Mouse (Mus musculus) cerebellum, adult 8-10 months (tissue): ENCODE data around the gene Ttc12.

Source experiments
- DNase-seq: peaks from one replicate; pipeline ENCODE4 v3.0.0; 2022

Ttc12 gene

DNA sequence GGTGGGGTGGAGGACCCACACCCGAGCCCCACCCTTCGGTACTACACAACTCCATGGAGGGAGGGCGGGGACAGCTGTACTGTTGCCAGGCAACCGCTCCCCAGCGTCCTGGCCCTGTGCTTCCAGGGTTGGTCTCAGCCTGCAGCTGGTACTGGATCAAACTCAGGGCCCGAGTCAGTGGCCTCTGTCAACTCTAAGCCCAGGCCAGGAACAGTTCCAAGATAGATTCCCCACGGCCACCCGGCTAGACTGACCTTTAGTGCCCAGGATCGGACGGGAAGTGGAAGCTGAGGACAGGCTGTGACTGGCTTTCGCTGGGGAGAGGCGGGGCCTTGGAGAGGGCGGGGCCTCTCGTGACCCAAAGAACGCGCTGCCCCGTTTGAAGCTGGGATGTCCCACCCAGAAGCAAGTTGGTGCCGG is at the start of gene Ttc12:
Ttc12 (minus strand) TSS at position 334 of the 420 bp plus-strand sequence.
- peak; percentile 31 for DNase-seq

DNA sequence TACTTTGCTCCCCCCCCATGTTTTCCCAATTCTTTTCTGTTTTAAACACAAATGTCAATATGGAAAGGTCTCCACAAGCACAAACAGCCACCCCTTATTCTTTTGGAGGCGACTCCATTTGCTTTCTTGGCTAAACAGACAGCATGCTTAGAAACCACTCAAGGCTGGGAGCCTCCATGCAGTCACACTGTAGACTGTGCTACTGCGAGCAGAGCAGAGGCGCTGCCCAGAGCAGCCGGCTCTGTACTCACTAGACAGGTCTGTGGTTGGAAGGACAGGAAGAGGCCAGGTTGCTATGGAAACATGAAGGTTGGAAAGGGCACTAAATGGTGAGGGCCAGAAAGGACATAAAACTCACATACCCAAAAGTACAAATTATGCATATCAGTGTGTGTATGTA is 48.9 kb upstream of the Ttc12 start:
- no peak for DNase-seq

DNA sequence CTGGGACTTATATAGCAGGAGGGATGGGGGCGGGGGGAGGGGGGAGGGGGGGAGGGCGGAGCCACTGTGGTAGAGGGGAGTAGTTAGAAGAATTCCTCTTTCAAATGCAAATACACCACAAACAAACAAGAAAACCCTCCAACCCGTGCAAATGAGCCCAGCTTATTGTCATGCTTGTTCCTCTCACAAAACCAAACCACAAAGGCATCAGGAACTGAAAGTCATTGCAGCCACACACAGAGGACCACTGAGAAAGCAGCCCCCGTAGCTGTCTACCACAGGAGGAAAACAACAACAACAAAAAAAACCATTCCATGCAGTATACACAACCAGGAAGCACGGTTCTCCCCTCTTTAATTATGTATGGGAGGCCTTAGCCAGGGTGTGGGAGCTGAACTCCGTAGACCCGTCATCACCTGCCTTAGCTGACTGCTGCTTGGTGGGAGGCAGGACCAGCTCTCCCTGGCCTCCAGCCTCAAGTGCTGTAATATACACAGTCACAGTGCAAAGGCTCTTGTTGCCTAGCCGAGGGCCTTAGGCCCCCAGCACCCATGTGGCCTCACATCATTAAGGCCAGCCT is 48.0 kb upstream of the Ttc12 start:
- DNase-seq, result no peak

DNA sequence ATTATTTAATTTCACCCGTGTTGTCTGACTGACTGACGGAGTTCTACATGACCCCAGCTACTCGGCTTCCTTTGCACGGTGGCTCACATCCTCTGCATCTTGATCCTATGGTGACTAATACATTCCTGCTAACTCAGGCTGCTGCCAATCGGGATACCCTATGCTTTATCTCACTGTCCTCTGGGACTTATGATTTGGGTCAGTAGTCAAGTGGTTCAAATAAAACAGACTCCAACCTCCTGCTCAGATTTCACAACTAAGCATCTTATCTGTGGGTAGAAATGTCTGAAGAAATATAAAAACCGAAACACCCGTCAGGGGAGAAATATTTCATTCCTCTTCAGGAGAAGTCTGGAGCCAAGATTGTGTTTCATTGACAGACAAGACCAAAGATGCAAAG is 47.4 kb upstream of the Ttc12 start:
- DNase-seq, result no peak

DNA sequence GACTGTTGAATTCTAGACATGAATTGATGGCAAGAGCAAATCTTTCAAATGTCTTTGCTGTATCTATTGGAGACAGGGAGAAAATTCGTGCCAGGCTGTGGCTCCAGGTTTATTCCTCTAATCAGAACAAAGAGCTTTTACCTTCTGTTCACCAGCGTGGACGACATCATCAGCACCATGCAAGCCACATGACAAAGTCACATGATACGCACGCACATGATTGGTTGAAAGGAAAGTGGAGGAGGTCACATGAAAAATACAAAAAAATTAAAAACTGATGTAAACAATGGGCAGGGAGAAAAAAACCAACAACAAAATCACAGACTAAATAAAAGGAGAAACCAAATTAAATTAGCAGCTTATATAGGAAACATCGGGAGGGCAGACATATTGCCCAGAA is 45.8 kb upstream of the Ttc12 start:
- DNase-seq, result no peak

DNA sequence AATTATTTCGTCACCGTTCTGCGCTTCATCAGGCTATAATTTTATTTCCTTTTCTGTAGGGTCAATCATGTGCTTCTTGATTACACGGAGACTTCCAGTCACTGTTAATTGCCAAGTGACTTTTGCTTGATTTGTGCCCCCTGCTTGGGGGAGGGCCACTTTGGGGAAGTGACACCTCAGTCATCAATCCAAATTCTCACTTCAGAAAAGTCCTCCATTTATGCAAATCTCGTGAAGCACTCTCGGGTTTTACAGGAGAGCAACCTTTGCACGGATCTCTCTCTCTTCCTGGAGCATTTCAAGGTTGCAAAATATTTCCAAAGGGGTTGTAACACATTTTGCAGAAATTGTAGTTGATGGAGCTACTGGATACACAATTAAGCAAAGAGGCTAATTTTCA is 45.2 kb upstream of the Ttc12 start:
- DNase-seq, result no peak

DNA sequence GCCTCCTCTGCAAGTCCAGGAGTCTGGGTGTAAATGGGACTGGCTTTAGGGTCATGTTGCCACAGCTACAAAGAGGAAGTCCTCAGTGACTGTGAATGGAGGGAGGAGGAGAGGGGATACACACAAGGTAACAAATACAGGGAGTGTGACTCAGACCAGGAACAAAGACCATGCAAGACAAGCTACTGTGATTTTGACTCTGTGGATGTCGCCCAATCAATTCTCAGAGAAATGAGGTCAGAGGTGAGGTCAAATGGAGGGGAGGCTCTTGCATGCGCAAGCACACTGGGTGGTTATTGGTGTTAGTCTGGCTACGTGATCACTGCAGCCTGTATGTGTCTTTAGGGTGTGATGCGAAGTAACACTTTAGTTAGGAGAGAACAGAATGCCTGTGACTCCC is 44.7 kb upstream of the Ttc12 start:
- no peak for DNase-seq

DNA sequence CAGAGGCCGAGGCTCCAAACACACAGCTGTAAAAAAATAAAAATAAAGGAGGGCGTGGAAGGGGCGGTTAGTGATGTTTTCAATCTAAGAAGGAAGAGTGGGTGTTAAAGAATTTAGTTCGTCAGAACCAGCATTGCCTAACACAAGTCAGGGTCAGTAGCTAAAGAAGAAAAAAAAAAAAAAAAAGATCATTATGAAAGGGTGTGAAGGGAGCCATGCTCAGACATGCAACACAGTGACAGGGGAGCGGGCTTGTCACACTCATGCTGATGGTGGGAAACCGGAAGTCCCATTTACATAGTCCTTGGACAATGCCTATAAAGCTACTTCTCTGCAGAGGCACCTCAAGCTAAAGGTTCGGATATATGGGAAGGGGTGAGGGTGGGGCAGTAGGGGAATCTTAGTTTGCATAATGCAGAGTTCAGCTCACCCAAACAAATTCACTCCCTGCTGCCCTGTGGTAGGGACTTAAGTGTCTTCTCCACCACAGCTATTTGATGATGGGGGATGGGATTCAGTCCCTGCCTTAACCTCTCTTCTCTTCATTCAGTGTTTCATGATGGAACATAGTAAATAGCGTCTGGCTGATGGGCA is 43.4 kb upstream of the Ttc12 start:
- DNase-seq, result no peak

DNA sequence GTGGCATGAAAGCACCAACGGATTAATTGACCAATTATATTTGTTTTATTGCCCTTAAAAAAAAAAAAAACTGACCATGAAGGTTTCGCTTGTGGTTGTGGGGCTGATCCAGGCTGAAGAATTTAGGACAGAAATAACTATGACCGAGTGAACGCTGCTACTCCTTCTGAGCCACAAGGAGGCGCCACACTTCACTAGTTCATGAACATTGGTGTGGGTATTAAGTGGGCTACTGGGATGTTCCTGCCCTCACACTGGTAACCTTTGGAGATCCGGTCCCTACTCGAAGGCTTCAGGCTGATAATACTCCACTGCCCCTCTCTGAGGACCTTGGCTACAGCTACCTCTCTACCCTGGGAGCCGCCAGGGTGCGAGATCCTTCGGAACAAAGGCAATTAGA is 42.9 kb upstream of the Ttc12 start:
- peak; percentile 42 for DNase-seq

DNA sequence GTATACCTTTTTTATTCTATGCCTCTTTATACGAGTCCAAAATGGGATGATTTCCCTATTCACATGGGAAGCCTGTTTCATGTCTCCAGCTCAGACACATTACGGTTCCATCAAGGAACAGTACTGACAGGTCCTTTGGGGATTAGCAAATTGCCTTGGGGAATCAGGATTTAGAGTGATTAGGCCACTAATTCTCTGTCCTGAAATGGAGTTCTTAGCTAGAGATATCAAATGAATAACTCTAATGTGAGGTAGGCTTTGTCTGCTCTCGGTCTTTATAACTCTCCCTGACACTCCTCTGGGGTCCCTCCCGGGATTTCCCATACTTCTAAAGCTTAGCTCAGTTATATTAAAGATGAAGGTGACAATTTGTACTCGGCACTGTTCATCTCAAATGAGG is 42.0 kb upstream of the Ttc12 start:
- DNase-seq, result no peak

DNA sequence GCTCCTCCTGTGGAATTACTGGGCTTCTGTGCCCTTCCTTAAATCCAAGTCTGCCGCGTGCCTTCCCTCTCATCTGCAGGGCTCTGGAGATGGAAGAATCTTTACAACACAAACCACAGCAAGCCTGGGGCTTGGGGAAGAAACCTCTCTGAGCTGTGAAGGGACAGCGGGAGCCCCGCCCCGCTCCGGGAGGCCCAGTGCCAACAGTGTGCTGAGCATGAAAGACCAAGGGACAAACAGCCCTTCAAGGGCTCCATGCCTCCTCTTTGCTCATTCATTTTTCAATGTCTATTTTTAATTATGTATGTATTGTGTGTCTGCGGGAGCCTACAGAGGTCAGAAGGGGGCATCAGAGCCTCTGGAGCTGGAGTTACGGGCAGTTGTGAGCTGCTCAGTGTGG is 41.3 kb upstream of the Ttc12 start:
- DNase-seq, result no peak

DNA sequence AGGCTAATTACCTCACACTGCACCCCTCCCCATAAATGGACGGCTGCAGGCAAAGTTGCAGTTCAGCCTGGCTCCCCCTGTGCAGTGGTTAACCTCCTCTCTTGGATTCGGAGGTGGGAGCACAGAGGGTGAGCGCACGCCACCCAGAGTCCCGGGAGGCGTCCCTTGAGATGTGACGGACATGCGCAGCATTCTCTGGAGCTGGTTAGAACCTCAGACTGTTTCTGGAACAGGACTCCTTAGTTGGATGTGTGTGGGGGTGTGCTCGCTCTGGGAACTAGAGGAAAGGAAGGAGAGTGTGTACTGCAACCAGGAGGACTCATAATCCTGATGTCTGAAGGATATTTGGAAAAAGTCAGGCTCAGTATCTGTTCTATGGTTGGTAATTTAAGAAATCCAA is 38.7 kb upstream of the Ttc12 start:
- DNase-seq, result no peak

DNA sequence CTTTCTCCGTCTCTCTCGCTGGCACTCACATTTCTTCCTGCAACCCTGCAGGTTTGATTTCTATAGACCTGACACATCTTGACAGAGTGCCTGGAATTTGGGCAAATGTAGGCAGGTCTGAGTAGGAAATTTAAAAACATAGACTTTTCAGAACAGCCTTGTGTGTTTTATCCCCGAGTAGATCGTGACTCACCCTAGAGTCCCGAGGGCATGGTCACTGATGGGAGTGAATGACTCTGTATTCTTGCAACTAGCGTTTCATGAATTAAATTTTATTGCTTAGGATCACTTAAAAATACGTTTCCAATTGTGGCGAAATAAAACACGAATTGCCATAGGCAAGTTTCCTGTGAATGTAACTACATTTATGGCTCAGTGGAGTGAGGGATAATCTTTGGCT is 37.9 kb upstream of the Ttc12 start:
- DNase-seq, result no peak

DNA sequence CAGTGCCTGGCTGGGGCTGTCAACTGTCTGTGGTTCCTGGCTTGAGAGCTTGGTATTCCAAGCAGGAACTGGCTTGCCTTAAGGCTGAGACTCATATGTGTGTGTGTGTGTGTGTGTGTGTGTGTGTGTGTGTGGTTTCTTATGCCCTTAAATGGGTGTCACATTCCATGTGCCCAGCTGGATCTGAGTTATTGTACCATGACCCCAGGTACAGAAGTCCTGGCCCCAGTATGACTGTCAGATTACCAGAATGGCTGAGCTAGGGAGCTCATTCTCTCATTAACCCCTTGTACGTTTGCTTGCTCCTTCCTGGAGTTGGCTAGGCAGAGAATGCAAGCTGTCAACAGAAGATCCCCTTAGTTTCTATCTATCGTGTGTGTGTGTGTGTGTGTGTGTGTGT is 28.3 kb upstream of the Ttc12 start:
- DNase-seq, result no peak

DNA sequence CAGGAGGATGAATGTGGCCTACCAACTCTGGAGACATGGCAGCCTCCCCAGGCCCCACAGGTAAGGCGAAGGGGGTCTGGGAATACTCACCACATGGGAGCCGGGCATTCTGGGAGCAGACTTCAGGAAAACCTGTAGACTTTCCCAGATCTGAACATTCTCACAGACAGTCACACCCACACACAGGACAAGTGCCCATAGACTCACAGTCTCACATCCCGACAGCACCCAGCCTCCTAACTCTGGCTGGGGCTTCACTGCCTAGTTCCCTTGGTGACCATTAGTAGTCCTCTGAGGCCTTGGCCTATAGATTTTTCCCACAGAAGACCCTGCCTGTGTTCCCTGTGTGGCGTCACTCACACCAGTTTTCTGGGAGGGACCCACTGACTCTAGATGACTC is 24.6 kb upstream of the Ttc12 start:
- no peak for DNase-seq

DNA sequence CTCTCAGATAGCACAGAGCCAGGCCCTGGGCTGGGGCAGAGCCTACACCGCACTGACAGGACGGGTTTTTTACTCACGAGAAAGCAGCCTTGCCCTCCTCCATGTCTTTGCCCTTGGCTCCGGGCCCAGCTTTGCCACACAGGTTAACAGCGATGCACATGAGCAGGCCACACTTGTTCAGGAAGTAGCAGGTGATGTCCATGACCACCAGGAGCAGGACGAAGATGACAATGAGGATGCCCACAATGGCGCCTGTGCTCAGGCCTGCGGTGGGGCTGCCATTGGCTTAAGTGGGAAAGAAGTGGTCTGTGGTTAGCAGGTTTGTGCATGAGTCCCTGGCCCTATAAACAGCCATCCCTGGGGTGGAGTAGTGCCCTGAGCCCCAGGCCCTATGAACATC is 23.6 kb upstream of the Ttc12 start:
- DNase-seq, result no peak

DNA sequence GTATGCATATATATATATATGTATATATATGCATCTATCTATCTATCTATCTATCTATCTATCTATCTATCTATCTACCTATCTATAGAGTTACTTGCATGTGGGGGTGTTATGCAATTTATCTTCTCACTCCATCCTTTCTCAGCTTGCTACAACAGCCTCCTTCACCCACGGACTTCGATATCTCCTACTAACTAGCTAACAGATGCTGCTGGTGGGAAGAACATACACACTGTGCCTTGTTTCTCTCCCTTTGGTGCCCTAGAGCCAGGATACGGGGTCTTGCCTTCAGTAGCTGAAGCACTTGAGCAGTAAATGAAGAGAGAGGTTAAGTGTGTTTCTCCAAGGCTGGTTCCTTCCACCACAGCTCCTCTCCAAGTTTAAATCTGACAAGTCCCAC is 23.1 kb upstream of the Ttc12 start:
- no peak for DNase-seq

DNA sequence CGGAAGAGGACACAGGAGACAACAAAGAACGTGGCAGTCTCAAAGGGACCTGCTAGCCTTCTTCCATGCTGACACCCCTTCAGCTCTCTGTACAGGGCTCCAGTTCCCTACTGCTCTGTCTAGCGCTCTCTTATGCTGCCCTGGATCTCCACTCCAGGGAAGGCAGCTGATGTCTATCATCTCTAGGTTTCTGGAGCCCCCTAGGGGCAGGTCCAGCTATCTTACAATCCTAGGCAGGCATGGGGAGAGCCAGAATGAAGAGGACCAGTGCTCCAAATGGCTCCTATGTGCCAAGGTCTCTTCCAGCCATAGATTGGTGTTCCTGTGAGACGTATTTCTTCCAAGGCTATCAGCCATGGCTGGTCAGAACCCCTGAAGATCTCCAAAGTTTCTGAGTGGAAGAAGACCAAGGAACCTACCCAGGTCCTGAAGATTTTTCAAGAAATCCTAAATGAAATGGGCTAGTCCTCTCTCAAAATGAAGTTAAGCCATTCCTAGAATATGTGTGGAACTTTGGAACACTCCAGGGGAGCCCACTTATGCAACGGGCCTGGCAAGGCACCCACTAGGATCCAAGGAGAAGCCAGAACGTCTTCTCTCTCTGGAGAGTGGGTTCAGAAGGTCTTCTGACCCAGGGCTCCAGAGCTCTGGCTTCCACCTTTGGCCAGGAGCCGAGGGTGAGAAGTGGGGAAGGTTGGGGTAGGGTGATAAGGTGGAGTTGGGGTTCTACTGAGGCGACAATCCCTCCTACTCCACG is 22.0 kb upstream of the Ttc12 start:
- no peak for DNase-seq

DNA sequence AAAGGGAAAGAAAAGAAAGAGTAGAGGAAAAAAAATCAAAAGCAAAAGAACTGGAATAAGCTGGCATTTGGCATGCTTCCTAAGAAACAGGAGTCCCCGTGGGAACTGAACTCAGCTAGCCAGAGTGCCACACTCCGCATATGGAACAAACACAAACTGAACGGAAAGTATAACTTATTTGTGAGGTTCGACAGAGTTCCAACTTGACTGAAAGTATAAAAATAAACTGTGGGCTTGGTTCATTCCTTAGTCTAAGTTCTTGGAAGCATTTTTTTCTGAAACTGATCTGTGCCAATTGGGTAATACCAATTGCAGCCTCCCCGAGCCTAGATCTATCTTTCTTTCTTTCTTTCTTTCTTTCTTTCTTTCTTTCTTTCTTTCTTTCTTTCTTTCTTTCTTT is 18.6 kb upstream of the Ttc12 start:
- DNase-seq, result no peak

DNA sequence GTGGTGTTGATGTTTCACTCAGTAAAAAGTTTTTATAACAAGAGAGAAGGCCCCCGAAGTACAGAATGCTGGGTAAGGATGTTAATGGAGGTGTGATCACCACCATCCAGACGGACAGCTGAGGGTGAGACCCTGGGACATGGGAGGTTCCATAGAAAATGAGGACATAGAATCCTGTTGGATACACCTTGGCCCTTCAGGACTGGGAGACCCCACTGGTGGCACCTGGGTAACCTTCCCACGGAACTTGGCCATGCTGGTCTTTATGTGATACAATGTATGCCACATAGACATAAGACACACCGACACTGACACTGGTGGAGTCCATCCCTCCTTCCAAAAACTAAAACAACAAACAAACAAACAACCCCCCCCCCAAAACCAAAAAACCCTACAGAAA is 16.2 kb upstream of the Ttc12 start:
- DNase-seq, result no peak

DNA sequence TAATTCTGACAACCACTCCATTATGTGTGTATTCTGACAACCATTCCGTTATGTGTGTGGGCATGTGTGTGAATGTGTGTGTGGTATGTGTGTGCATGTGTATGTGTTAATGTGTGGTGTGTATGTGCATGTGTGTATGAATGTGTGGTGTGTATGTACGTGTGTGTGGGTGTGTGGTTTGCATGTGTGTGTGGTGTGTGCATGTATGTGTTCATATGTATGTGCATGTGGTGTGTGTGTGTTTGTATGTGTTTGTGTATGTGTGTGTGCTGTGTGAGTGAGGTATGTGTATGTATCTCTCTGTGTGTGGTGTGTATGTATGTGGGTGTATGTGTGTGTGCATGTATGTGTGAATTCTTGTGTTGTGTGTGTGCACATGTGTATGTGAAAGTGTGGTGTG is 13.9 kb upstream of the Ttc12 start:
- no peak for DNase-seq

DNA sequence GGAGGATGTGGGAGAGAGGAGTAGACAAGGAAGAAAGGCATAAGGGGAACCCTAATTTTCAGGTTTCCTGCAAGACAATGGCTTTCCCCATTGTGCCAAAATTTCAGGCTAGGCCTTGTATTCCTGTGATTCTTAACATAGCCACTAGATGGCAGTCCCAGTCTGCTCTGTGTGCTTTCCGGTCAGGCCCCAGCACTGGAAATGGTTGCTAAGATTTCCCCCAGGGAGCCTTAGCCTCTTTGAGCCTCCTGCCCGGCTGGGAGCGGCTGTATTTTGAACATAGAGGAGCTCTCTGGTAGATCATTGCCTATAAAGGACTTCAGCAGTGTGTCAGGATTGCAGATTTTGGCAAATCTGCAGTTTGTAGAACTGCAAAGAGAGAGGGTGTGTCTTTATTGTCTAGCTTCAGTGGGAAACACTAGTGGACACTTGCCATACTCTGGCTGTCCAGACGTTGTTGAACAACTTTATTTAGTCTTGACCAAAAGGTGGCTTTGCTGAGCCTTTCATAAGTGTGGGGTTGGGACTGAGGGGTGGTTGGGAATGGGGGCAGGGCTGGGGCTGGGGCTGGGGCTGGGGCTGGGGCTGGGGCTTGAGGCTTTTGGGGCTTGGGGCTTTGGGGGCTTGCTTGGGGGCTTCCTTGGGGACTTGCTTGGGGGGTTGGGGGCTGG is 8.1 kb upstream of the Ttc12 start:
- DNase-seq, result peak; percentile 67

DNA sequence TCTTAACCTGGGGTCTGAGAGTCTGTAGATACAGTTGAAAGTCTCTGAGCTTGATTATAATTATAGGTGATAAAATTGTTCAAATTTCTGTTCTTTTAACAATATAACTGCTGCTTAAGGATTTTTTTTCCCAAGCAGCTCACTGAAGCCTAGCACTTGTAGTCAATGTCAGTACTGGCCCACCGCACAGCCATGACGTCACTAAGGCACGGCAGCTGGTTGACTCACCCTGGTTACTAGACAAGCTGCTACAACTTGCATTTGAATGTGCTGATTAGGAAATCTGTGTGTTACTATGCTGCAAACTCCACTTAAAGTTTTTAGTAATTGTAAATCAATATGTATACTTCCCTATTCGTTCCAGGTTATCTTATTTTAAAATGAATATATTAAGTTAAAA is 4.6 kb upstream of the Ttc12 start:
- no peak for DNase-seq
